Mouse (Mus musculus): Measurements from ENCODE around the gene Mapkap1. TPM values are rescaled to one million over a fixed set of nuclear protein-coding genes. Genes with fewer than 3 reads are reported as not detected.
A peak's percentile ranks its signal among the peaks of the same experiment; 100 is the strongest.

The Mapkap1 gene
- polyA plus RNA-seq, 1 experiment, result 43.7 TPM

DNA sequence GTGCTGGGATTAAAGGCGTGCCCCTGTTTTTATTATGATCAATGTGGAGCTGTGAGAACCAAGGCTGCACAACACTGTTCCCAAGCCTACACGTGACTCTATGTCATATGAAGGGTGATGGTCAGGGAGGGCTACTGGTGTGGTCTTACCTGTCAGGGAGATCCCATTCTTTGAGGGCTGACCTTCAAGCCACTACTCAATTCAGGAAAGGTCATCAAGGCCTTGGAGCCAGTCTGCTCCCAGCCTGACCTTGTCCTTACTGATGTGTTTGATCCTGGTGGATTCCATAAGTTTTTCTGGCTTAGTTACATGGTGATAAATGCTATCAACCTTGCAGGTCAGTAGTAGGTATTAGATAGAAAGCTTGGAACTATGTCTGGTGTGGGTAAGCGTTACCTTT is 114.8 kb downstream of the Mapkap1 start:
- Histone ChIP-seq H3K4me1 (ENCODE audit: control insufficient read depth, insufficient read depth, low read length) (peaks cover 2% of the 10 kb centered on the region; the same call in 1 of the 2 replicates), H3K4me3 (replicated peaks; ENCODE audit: extremely low read depth, low read depth, low read length) (no peak overlapping the region)
- no peak for DNase-seq
- WGBS, result 91% methylated on average over 3 of the region's 3 CpGs
- TF ChIP-seq CTCF (IDR thresholded peaks at IDR 0.05; ENCODE audit: insufficient read depth, low read length) (no peak), POLR2A (IDR thresholded peaks at IDR 0.05; ENCODE audit: borderline replicate concordance, extremely low read depth, low read depth, low read length) (no peak)

GRCm38 (mm10) chr2:34526527-34527371 is 120.2 kb downstream of the Mapkap1 start:
- Histone ChIP-seq H3K4me3 (replicated peaks; ENCODE audit: extremely low read depth, low read depth, low read length) (no peak overlapping the region), H3K4me1 (ENCODE audit: control insufficient read depth, insufficient read depth, low read length) (peaks cover 10% of the 10 kb centered on the region)

DNA sequence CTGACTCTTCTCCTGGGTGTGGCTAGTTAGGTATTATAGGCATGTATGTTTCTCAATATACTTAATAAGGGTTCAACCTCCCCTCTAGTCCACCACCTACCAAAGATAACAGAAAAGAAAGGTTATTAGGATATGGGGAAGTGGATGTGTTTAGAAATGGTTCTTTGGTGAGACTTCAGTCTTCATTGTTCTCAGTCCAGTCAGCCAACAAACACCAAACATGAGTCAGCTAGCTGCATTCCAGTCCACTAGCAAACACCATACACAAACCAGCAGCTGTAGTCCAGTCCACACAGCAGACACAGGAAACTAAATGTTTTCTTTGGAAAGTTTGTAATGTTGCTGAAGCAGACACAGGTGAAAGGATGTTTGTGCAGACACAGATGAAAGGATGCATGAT is 121.9 kb downstream of the Mapkap1 start:
- Histone ChIP-seq H3K4me3 (replicated peaks; ENCODE audit: extremely low read depth, low read depth, low read length) (no peak overlapping the region), H3K4me1 (ENCODE audit: control insufficient read depth, insufficient read depth, low read length) (peaks cover 10% of the 10 kb centered on the region)
- DNase-seq, result no peak
- TF ChIP-seq POLR2A (IDR thresholded peaks at IDR 0.05; ENCODE audit: borderline replicate concordance, extremely low read depth, low read depth, low read length), result no peak
- TF ChIP-seq CTCF (IDR thresholded peaks at IDR 0.05; ENCODE audit: insufficient read depth, low read length), result no peak

More at GRCm38 (mm10) chr2:34526527-34527371, 120.2 kb downstream of the Mapkap1 start:
- TF ChIP-seq POLR2A (IDR thresholded peaks at IDR 0.05; ENCODE audit: borderline replicate concordance, extremely low read depth, low read depth, low read length) (no peak), CTCF (IDR thresholded peaks at IDR 0.05; ENCODE audit: insufficient read depth, low read length) (no peak)
- peak; percentile 38 for DNase-seq
- 39% methylated on average over 15 of the region's 15 CpGs for WGBS

- Histone ChIP-seq H3K4me3 (replicated peaks; ENCODE audit: extremely low read depth, low read depth, low read length) (no peak overlapping the region), H3K4me1 (ENCODE audit: control insufficient read depth, insufficient read depth, low read length) (peaks cover 10% of the 10 kb centered on the region)
- peak; percentile 37; the same call in 1 of the 2 replicates for TF ChIP-seq CTCF (IDR thresholded peaks at IDR 0.05; ENCODE audit: insufficient read depth, low read length)
- TF ChIP-seq POLR2A (IDR thresholded peaks at IDR 0.05; ENCODE audit: borderline replicate concordance, extremely low read depth, low read depth, low read length), result no peak
- 74% methylated on average over 3 of the region's 3 CpGs for WGBS
- DNase-seq, result no peak
Measured at GRCm38 (mm10) chr2:34530042-34530441, 123.5 kb downstream of the Mapkap1 start.

- DNase-seq, result no peak
- H3K4me3 ChIP-seq (replicated peaks; ENCODE audit: extremely low read depth, low read depth, low read length), result no peak overlapping the region
- H3K4me1 ChIP-seq (ENCODE audit: control insufficient read depth, insufficient read depth, low read length), result peaks cover 9% of the 10 kb centered on the region; the same call in 1 of the 2 replicates
- TF ChIP-seq CTCF (IDR thresholded peaks at IDR 0.05; ENCODE audit: insufficient read depth, low read length), result no peak
- WGBS, result 33% methylated on average over 3 of the region's 3 CpGs
Measured at GRCm38 (mm10) chr2:34531801-34532298, 125.3 kb downstream of the Mapkap1 start.

DNA sequence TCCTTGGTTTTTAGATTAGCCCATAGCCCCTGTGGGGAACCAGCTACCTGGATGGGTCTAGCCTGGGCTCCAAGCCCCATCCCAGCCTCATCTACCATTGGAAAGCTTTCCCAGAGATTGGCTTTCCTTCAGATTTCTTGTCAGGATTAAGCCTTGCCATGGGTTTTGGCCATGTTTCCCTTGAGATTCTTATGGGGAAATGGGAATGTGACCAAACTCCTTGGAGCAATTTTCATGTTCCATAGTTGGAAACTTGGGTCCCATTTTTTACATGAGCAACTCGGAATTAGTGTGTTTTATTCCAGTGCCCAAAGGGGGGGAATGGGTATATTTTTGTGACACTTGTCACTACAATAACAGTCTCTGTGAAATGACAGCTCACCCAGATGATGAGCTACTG is 125.8 kb downstream of the Mapkap1 start:
- peaks cover 5% of the 10 kb centered on the region; the same call in 1 of the 2 replicates for H3K4me1 ChIP-seq (ENCODE audit: control insufficient read depth, insufficient read depth, low read length)
- no peak for DNase-seq
- TF ChIP-seq CTCF (IDR thresholded peaks at IDR 0.05; ENCODE audit: insufficient read depth, low read length) (no peak), POLR2A (IDR thresholded peaks at IDR 0.05; ENCODE audit: borderline replicate concordance, extremely low read depth, low read depth, low read length) (no peak)
- 69% methylated on average over 1 of the region's 1 CpGs for WGBS
- no peak overlapping the region for H3K4me3 ChIP-seq (replicated peaks; ENCODE audit: extremely low read depth, low read depth, low read length)

- TF ChIP-seq CTCF (IDR thresholded peaks at IDR 0.05; ENCODE audit: insufficient read depth, low read length), result no peak
- TF ChIP-seq POLR2A (IDR thresholded peaks at IDR 0.05; ENCODE audit: borderline replicate concordance, extremely low read depth, low read depth, low read length), result no peak
Measured at GRCm38 (mm10) chr2:34533281-34533680, 126.7 kb downstream of the Mapkap1 start.

DNA sequence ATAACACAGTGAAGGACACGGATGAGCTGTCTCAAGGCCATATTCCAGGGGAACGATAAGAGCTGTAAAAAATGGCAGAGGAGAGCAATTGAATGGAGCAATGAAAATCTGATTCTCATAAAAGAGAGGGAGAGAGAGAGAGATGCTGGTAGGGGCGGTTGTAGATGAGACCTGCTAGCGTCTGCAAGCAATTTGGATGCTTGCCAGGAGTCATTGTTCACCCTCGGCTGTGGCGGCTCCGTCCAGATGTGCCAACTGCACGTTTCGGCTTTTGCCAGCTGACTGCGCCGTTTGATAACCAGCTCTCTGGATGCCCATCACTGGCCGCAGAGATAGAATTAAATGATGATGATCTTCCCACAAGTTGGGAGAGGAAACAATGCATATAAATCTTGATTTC is 128.4 kb downstream of the Mapkap1 start:
- Histone ChIP-seq H3K4me3 (replicated peaks; ENCODE audit: extremely low read depth, low read depth, low read length) (no peak overlapping the region), H3K4me1 (ENCODE audit: control insufficient read depth, insufficient read depth, low read length) (peaks cover 3% of the 10 kb centered on the region; the same call in 1 of the 2 replicates)
- DNase-seq, result no peak
- no peak for TF ChIP-seq CTCF (IDR thresholded peaks at IDR 0.05; ENCODE audit: insufficient read depth, low read length)
- TF ChIP-seq POLR2A (IDR thresholded peaks at IDR 0.05; ENCODE audit: borderline replicate concordance, extremely low read depth, low read depth, low read length), result no peak
- WGBS, result 50% methylated on average over 12 of the region's 12 CpGs

More at GRCm38 (mm10) chr2:34533281-34533680, 126.7 kb downstream of the Mapkap1 start:
- peaks cover 3% of the 10 kb centered on the region; the same call in 1 of the 2 replicates for H3K4me1 ChIP-seq (ENCODE audit: control insufficient read depth, insufficient read depth, low read length)
- DNase-seq, result no peak
- no peak overlapping the region for H3K4me3 ChIP-seq (replicated peaks; ENCODE audit: extremely low read depth, low read depth, low read length)

- Histone ChIP-seq H3K4me1 (ENCODE audit: control insufficient read depth, insufficient read depth, low read length) (no peaks in the 10 kb centered on the region), H3K4me3 (replicated peaks; ENCODE audit: extremely low read depth, low read depth, low read length) (no peak overlapping the region)
- DNase-seq, result no peak
- WGBS, result 78% methylated on average over 3 of the region's 3 CpGs
- TF ChIP-seq CTCF (IDR thresholded peaks at IDR 0.05; ENCODE audit: insufficient read depth, low read length) (no peak), POLR2A (IDR thresholded peaks at IDR 0.05; ENCODE audit: borderline replicate concordance, extremely low read depth, low read depth, low read length) (no peak)
Measured at GRCm38 (mm10) chr2:34537356-34537755, 130.8 kb downstream of the Mapkap1 start.

GRCm38 (mm10) chr2:34543581-34543980 is 137.0 kb downstream of the Mapkap1 start:
- Histone ChIP-seq H3K4me3 (replicated peaks; ENCODE audit: extremely low read depth, low read depth, low read length) (no peak overlapping the region), H3K4me1 (ENCODE audit: control insufficient read depth, insufficient read depth, low read length) (peaks cover 4% of the 10 kb centered on the region)
- DNase-seq, result no peak
- TF ChIP-seq CTCF (IDR thresholded peaks at IDR 0.05; ENCODE audit: insufficient read depth, low read length) (no peak), POLR2A (IDR thresholded peaks at IDR 0.05; ENCODE audit: borderline replicate concordance, extremely low read depth, low read depth, low read length) (no peak)
- WGBS, result 64% methylated on average over 7 of the region's 7 CpGs
